Mouse (Mus musculus) right cerebral cortex, postnatal 25 days (tissue): ENCODE measurements around the gene Fntb.
"Not testable (repeated sequence)": the region's sequence is repeated elsewhere in the genome, so short reads cannot be mapped to it uniquely, and the experiment has no call there.

Experiments
- DNase-seq: peaks from one replicate; pipeline ENCODE4 v3.0.0; 2022

Fntb gene

DNA sequence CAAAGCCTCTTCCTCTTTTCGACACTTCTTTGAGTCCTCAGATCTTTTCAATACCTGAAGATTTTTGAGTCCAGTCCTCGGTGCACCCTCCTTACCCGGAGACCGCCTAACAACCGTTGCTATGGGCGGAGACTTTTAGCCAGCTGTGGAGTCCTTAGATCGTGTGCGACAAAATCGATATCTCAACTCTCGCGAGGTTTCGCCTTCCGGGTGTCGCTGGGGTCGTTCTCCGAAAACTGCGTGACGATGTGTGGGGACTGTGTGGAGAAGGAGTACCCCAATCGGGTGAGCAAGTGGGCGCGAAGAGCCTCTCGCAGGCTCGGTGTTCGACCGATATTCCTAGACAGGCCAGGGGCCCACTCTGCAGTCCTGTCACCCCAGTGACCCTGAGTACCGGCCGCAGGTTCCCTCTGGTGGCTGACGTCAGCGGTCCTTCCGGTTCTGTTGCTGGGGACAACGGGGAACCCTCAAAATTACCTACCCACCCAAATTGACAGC lies at the start of gene Fntb, which contains the start of gene Churc1:
Gene Fntb (plus strand): TSS at position 236 of the 498 bp plus-strand sequence.
Gene Churc1 (plus strand): TSS at position 185 of the 498 bp plus-strand sequence.
- peak; percentile 82 for DNase-seq

DNA sequence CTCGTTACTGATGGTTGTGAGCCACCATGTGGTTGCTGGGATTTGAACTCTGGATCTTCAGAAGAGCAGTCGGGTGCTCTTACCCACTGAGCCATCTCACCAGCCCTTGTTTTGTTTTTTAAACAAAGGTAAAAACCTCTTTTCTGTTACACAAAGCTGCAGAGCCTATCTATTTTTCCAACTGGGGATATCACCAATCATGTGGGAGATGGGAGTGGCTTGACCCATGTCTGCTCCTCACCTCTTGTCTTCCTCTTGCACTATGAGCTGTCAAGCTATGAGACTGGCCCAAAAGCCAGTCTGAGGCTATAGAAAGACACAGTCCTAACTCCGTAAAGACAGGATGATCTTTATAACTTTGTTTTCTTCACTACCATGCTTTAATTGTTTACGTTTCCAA lies 47.0 kb upstream of the Fntb start:
- no peak for DNase-seq

DNA sequence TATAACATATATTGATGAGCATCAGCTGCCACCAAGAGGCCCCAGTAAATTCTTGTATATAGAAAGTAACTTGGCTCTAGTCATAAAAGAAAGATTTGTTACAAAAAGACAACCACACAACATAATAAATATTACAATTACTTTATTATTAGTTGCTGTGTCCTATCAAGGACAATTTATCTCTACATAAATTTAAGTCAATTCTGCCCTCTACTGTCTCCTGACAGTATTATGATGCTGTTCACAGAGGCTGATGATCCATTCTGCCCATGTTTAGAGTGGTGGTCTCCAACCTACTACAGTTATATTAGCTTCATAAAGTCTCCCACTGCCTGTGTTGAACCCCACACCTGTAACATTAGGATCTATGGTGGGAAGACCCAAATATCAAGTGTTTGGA lies 44.8 kb upstream of the Fntb start:
- DNase-seq: no peak

DNA sequence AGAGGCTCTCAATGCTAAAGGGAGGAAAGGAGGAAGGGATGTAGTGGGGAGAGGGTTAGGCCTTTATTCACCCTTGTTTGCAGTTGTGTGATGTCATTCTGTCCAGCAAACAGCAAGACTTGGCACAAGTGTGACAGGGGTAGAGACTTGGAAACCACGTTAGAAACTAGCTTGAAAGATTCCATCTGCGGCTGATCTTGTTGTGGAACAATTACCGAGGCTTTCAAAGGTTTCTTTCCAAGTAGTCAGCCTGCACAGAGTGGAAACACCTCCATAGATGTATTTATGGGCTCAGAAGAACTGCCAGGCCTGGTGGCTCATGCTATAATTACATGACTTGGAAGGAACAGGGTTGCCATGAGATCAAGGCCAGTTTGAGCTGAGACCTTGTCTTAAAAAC lies 43.4 kb upstream of the Fntb start:
- DNase-seq: no peak

DNA sequence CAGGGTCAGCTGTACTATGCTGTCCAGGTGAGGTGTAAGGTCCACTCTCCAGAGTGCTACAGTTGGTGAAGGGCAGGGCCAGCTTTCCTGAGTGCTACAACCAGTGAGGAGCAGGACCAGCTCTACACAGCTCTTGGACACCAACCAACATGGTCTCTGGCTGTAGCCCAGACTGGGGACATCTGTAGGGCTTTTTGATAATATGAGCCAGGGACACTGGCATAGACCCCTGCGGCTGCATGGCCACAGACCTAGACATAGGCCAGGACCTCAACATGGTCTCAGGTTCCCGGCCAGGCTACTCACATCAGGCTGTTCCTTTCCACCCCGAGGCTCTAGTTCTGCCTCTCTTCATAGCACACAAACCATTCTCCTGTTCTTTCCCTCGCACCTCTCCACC lies 37.4 kb upstream of the Fntb start:
- DNase-seq: no peak

DNA sequence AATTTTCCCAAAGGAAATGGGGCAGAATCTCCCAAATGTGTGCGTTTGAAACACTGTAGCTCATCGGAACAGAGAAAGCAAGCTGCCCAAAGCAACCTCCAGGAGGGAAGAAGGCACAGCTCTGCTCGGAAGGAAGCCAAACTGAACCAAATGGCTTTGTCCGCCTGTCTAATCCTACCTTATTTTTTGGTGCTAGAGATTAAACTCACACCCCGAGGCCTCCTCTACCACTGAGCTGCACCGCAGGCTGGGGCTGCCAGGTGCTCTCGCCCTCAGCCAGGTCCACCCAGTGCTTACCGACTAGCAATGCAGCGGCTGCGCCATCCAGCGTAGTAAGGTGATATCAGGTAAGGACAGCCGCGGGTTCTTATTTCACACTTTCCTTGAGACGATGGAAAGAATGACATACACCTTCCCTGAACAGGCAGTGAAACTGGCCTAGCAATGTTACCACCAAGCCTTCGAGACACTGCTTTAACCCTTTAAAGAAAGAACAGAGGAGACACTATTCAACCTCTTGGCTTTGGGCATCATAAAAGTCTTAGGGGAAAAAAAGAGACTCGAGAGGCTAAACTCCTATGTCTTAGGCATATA lies 14.4 kb upstream of the Fntb start:
- DNase-seq: no peak

DNA sequence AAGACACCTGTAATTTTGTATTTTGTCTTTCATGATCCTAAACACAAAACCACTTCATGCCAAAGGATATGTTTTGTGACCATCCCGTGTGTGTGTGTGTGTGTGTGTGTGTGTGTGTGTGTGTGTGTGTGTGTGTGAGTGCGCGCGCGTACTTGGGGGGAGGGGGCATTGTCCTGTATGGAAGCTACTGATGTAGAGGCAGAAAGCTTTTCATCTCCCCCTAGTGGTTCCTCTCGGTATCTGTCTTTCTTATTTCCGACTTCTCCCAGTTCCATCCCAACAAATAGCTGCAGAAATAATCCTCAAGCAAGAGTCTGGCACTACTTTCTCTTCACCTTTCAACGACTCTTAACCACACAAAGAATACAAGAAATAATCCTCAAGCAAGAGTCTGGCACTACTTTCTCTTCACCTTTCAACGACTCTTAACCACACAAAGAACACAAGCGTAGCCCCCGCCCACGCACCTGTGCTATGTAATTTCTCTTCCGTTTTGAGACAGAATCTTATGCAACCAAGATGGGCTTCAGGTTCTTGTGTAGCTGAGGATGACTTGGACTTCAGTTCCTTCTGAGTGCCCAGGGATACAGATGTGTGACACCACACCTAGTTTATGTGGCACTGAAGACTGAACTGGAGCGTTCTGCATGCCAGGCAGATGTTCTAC lies 12.6 kb upstream of the Fntb start:
- no peak for DNase-seq

DNA sequence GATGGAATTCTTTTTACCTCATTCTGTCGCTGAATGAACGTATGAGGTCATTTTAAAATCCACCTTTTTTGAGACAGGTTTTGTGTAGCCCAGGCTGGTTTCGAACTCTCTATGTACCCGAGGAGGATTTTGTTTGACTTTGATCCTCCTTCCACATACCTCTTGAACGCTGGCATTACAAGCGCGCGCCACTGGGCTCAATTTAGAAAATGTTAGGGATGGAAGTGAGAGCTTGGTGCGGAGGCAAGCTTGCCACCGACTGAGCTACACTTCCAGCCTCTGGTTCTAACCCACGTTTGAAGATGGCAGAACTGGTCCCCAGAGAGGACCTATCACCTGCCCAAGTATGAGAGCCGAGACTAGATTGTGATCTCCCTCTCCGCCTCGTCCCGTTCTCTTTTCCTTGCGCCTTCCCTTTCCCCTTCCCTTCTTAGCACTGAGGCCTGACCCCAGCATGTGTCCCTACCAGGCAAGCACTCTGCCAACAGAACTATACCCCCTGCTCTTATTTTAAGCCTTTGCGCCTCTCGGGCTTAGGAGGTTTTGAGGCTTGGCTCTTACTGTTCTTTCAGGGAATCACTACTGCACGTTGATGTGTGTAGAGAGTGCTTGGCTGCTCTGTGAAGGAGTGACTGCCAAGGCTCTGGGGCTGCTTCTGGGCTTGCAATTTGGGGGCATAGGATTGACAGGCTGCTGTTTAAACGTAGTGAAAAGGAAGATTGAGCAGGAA lies 677 bp downstream of the Fntb start:
- DNase-seq: peak; percentile 28

DNA sequence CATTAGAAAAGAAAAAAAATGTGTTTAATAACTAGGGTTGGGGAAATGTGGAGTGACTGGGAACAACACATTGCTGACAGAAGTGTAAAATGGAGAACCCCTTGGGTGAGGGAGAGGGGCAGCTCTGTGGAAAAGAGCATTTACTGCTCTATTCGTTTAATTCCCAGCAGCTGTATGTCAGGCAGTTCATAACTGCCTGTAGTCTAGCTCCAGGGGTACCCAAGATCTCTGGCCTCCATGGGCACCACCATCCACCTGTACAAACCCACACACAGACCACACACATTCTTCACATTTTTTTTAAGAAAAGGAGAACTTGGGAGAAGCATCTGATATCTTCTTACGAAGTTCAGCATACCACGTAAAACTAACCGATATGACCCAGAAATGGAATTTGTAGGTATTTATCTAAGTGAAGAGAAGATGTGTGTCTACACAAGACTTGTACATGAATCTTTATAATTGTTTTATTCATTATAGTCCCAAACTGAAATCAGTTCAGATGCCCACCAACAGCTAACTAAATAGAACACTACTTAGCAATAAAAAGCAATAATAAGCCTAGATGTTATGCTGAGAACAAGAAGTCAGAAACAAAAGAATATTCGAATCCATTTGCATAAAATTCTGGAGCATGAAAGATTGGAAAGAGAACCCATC lies 5.6 kb downstream of the Fntb start:
- DNase-seq: no peak

DNA sequence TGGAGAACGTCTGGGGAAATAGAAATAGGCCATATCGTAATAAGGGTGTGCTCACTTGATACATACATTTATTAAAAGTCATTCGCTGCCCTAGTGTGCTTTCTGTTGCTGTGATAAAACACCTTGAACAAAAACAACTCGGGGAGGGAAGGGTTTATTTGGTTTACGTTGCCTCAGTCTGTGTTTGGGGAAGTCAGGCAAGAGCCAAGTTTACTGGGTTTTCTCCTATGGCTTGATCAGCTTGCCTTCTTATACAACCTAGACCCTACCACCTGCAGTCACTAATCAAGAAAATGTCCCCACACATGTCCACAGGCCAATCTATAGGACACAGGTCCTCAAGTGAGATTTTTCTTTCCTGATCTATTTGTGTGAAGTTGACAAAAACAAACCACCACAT lies 6.2 kb downstream of the Fntb start:
- no peak for DNase-seq

DNA sequence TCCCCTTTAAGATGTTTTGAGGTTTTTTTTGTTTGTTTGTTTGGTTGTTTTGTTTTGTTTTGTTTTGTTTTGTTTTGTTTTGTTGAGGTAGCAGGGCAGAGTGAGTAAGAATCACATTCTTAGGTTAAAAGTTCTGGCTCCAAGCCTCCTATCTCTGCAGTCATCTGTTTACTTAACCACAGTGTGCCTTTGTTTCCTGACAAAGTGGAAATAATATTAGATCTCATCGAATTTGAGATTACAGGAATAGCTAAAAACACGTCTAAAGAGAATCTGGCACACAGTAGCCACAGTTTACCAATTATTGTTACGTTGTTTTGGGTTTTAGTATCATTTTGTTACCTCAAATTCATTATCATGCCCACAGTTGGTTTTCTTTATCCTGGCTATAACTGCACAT lies 9.3 kb downstream of the Fntb start:
- no peak for DNase-seq

DNA sequence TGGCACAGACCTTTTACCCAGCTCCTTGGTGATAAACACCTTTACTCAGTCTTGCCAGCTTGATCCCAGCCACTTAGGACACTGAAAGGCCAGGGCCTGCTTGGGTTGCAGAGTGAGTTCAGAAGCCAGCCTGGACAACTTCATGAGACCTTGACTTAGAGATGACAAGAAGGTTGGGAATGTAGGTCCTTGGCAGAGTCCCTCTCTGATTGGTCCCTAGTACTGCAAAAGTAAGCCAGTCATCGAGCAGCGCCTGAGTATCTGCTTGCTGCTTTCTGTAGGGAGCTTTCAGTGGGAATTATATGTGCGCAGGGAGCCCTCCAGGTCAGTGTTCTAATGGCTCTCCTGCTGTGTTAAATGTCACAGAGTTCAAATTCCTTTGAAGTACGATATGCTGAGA lies 9.7 kb downstream of the Fntb start:
- DNase-seq: no peak

DNA sequence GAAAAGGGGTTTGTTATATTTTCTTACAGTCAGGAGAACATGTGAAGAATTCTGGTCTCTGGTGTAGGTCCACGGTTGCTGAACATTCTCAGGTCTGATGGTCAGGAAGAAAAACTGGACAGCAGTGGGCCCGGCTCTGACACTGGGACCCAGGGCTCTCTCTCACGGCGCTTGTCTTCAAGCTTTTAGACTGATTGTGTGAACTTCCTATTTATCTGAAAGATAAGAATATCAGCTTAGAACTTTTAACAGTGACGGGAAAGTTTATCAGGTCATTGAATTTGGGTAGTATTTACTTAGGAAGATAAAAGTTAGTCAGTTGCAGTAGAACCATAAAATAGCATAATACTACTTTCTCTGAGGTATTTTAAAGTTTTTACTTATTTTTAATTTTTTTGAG lies 11.5 kb downstream of the Fntb start:
- no peak for DNase-seq

DNA sequence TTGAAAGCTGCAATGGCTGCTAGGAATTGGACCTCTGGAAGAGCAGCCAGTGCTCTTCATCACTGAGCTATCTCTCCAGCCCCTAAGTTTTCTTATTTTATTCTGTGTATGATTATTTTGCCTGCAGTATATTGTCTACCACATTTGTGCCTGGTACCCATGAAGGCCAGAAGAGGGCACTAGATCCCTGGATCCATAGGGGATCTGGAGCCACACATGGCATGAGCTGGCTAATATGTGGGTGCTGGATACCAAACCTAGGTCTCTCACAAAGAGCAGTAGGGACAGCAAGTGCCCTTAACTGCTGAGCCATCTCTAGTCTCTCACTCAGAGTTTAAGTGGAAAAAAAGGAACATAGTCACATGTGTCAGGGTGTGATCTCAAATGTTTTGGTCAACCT lies 12.5 kb downstream of the Fntb start:
- DNase-seq: no peak

DNA sequence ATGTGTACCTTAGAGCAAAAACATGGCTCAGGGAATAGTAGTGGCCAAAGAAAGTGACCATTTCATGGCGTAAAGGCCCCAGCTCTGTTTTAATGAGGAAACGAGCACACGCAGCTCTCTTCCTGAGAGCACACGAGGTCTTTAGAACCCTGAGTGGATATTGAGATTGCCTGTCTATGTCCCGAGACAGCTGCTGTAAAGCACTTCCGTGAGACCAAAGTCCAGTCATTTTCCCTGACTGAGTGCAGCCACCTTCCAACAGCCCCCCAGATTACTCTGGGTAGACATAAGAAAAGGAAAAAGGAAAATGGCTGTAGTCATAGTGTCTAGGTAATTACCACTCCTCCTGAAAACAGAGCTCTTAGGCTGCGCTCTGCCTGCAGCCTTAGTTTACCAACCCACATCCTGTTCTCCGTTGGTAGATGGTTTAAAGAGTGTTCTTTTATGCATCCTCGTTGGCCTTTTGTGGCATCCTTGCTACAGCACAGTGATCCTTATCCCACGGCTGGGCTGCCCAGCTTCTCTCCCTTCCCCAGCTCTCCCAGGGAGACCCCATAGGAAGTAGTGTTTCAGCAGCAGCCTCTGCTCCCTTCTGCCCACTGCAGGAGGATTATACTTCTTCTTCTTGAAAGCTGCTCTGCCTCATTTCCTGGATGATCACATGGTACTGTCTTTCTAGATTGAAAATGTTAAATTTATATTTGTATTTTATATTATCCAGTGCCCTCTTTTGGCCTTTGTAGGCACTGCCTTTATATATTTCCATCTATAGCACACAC lies 13.1 kb downstream of the Fntb start:
- DNase-seq: no peak

DNA sequence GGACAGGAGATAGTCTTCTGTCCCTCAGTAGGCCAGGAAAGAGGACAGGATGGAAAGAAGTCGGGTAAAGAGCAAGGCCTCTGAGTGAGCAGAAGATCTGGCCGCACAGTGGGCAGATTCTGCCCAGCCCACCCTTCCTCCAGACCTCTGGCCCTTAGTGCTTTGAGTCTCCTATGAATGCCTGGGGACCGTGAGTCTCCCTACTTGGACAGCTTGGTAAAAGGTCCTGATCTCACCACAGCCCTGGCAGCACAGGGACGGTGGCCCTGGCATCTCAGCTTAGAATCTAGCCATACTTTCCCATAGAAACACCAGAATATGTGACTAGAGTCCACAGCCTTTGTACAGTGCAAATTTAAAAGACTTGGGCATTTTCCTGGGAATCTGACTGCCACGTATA lies 14.6 kb downstream of the Fntb start:
- DNase-seq: no peak

DNA sequence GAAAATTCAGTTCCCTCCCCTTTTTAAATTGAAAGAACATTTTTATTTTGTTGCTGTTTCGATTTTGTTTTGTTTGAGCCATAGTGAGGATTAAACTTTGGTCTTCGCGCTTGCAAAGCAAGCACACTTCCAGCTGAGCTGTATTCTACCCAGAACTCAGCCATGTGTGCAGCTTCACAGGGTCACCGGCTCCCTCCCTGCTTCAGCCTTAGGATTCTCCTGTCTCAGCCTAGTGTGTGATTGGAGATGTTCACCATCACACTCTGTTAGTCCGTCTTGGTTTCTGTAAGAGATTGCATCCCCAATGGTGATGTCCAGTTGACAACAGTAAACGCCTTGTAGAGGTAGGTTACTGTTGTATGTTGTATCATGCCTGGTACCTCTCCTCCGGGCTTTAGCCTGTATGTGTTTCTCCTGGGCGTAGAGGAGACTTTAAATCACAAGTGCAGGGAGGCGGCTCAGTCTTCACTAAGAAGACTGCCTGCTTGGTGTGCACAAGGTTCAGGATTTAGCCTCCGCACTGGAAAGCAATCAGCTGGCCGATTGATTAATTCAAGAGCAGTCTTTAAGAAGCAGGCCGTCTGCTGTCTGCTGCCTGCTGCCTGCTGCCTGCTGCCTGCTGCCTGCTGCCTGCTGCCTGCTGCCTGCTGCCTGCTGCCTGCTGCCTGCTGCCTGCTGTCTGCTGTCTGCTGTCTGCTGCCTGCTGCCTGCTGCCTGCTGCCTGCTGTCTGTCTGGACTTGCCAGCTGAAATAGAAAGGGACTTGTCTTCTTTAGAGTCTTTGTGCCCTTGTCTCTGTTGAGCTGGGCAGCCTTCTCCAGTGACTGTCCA lies 15.5 kb downstream of the Fntb start:
- DNase-seq: no peak

DNA sequence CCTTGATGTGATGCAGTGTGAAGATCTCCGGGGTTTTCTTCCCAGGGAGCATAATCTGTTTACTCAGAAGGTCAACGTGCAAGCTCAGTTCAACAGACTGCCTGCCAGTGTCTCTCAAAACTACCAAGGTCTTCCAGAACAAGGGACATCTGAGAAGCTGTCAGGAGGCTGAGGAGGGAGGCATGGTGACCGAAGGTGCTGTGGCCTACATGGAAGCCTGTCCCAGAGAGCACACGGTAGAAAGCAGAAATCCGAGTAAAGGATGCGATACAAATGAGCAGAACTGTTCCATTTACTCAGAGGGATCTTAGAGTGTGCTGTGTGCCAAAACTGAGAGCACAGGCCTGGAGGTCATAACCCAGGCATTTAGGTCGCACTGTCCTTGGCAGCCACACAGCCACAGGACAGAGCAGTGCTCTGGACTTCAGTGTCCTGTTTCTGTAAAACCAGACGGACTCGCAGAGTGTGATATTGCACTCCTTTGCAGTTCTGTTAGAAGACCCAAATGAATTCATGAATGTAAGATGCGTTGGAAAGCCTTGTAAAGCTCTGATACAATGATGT lies 18.7 kb downstream of the Fntb start:
- no peak for DNase-seq

DNA sequence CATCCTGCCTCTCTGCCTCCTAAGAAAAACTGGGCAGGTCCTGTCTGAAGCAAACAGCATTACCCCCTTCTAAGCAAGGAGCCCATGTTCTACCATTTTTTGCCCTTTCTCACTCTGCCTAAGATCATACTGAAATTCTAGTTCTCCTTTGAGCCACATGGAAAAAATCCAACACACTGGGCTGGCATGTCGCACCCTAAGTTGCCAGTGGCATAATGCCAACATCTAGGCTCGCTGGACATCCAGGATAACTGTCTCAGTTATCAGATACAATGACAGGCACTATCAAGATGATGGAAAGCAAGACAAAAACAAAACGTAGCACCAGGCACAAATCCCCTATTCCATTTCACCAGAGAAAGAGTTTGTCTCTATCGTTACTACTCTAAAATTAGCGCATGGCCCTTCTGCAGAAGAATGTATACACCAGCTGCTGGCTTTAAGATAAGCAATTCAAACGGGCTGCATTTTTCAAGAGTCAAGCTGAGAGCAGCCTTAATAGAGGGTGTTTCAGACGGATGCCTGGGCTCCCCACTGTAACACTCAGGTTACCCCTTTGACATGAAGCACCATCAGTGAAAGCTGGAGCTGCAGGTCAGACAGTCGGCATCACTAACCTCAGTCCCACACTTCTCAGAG lies 25.2 kb downstream of the Fntb start:
- no peak for DNase-seq

DNA sequence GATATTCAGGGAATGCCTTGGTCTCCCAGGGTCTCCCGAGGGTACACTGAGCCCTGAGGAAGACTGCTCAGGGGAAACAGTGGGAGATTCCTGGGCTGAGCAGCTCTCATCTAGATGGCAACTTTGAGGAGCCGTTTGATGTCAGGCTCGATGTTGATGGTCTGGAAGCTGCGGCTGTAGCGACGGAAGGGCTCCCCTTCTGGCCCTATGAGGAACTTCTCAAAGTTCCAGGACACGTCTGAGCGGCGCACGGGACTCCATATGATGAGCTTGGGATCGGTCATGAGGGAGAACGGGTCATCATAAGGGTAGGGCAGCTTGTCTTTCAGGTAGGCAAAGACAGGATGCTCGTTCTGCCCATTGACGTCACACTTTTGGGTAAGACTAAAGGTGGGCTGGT lies 27.2 kb downstream of the Fntb start:
- DNase-seq: not testable (repeated sequence)

DNA sequence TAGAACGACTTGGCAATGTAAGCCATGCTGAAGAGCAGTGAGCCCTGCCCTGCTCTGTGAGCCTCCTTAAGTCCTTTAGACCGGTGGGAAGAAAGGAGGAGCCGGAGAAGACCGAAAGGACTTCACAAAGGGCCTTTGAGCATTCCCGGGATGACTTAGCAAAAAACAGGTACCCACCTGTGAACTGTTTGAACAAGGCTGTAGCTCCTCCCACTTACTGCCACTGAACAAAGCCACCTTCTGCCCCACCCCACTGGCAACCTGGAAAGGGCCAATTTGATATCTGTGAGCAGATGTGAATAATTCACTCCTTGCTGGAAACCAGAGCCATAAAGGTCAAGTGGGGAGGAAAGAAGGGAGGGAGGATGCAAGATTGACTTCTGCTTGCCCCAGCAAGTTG lies 30.0 kb downstream of the Fntb start, which contains the start of gene Gpx2:
Gene Gpx2 (minus strand): TSS at position 205 of the 400 bp plus-strand sequence.
- DNase-seq: no peak
